Mouse (Mus musculus) erythroid progenitor cell, adult 5-6 weeks (primary cell): ENCODE results near the gene Kmt2c. TPM values are rescaled to one million over a fixed set of nuclear protein-coding genes. Genes with fewer than 3 reads are reported as not detected.
A peak's percentile ranks its signal among the peaks of the same experiment; 100 is the strongest.

Experiments used
- ATAC-seq: replicated peaks from 2 replicates; pipeline ENCODE4 v1.8.0; 2016; ENCODE audit warnings: moderate number of reproducible peaks, mild to moderate bottlenecking, moderate TSS enrichment, inconsistent platforms; ENCODE audit not compliant: poor library complexity, low FRiP score, severe bottlenecking
- total RNA-seq, 2 experiments: library from RNA; stranded (forward) in 1 of 2; stranded (reverse) in 1 of 2; fragments of 150-400 nt in 1 of 2; fragments of 186-747, 209-891 nt in 1 of 2; gene quantifications; 2 replicates each; pipeline versions ENCODE4 v1.2.3 to v1.2.4; 2015 to 2017; ENCODE audit warnings: low replicate concordance in 2 of 2

The Kmt2c gene
- total RNA-seq (2015; ENCODE audit: low replicate concordance) (133 and 153 TPM in 2 replicates), total RNA-seq (2017; ENCODE audit: low replicate concordance) (153 and 179 TPM in 2 replicates)

DNA sequence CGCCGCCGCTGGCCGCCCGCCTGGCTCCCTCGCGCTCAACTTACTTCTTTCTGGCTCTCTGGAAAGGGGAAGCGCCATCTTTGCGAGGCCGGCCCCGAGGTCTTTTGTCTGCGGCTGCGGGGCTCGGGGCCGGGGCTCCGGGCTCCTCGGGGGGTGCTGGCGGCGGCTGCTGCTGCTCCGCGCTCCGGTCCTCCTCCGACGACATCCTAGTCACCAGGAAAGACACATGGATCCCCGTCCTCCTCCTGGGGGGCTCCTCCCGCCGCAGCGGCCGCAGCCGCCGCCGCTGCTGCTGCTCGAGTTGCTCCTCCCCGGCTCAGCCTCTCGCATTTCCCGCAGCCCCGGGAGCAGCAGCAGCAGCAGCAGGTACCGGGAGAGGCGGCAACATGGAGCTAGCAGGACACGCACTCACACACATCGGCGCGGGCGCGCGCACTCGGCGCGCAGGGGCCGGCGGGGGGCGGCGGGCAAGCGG, at the start of gene Kmt2c:
Gene Kmt2c (minus strand): TSS at position 438 of the 475 bp plus-strand sequence.
- 0 out of 2 replicates have a peak, but pooled peaks have one; percentile 27 for ATAC-seq

DNA sequence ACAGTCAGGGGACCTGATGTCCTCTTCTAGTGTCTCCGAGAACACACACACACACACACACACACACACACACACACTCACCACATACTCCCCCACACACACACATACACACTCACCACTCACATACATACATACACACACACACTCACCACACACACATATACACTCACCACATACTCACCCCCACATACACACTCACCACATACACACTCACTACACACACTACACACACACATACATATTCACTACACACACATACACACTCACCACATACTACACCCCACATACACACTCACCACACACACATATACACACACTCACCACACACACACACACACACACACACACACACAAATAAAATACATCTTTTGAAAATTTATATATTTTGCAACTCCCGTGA, 48.3 kb upstream of the Kmt2c start:
- ATAC-seq, result no peak

DNA sequence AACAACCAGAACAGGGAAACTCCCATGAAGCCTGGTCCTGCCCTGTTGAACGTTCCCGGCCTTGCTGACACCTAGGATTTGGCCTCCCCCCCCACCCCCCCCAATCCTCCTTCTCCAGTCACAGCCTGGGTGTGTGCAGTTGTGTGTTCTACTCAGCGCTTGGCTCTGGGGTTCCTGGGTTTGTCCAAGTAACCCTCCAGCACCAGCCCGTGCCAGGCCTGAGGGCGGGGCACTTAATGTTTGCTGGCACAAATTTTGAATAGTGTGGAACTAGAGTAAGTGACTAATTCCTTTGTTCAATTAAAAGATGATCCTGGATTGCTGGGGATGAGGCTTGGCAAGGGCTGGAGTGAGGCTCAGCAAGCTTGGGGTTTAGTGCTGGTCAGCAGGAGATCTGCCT, 46.0 kb upstream of the Kmt2c start:
- ATAC-seq, result no peak

DNA sequence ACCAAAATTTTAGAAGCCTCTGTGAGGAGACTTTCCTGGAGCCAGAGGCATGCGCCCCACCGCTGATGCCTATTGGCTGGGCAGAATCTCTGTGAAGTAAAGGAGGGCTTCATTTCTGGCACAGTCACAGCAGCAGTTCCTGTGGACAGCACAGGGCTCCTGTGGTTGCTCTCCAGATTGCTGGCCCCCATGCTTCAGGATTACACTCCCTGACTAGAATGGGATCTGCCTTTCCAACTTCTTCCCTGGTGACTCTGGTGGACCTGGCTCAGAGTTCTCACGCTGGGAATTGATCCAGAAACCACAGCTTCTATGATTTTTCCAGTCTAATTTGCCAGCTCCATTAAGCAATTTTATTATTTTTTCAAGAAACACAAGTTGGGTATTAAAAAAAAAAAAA, 45.5 kb upstream of the Kmt2c start:
- ATAC-seq, result no peak

DNA sequence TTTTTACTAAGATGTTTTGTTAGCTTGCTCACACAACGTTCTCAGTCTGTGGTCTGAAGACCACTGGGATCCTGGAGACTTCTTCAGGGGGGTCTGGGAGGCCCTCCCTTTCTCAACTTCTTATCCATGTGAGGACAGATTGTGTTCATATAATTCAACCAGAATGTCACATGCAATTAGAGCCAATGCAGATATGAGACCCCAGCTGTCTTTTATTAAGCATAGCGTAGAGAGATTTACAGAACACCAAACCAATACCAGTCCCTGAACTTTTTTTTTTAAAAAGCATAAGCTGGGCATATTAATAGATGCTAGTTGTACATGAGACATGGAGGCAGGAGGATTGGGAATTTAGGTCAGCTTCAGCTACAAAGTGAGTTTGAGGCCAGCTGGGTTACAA, 43.1 kb upstream of the Kmt2c start:
- ATAC-seq, result no peak

DNA sequence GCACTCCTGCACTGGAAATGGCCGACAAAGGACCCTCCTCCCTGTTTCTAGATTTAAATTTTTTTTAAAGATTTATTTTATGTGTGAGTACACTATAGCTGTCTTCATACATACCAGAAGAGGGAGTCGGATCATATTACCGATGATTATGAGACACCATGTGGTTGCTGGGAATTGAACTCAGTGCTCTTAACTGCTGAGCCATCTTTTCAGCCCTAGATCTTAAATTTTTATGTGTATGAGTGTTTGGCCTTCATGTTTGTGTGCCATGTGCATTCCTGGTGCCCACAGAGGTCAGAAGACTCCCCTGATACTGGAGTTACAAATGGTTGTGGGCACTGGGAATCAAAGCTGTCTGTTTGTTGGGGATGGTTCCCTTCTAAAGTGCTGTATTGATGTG, 42.3 kb upstream of the Kmt2c start:
- ATAC-seq, result no peak

DNA sequence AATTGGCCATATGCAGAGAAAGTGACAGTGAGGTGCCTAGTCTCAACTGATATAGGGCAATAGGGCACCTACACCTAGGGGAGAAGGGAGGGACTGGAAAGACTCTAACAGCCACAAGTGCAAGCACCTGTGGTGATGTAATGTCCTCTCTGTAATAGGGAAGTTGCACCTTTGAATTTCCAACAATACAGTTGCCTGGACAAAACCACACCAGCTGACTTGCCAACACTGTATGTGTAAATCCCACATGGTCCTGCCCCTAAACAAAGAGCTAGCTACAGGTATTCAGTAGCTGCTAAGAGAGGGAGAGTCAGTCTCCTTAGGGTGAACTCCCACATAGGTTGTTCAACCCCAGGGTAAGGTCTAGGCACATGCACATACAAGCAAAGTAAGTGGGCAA, 41.8 kb upstream of the Kmt2c start:
- no peak for ATAC-seq

DNA sequence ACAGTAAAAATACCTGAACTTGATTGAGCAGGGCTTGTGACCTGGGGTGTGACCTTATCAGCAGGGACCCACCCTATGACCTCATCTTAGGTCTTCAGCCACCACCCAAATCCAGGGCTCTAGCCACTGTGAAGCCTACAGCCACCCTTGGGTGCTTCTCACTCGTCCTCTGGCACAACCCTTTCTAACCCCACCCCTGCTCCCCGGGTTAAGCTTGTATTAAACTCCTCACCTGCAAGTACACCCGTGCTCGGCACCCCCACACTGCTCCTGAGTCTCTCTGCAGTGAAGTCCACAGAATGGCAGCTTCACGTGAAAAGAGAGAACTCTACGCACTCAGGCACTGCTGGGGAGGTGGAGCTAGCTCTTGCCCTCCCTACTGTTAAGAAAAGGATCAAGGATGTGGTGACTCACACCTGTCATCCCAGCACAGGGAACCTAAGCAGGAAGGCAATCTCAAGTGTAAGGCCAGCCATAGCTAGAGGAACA, 38.4 kb upstream of the Kmt2c start:
- ATAC-seq, result no peak

DNA sequence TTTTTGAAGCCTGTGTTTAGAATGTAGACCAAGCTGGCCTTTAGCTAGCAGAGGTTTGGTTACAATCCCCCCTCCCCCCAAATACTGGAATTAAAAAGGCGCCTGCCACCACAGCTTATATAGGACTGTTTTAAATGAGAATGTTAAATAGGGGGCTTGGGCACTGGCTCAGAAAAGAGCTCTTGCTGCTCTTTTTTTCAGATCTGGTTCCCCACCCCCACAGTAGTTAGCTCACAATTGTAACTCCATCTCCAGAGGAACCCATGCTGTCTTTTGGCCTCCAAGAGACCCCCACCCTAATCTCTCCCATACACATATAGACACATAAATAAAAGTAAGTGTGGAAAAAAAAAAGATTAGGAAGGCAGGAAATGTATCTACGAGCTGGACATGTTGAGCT, 37.9 kb upstream of the Kmt2c start:
- no peak for ATAC-seq

DNA sequence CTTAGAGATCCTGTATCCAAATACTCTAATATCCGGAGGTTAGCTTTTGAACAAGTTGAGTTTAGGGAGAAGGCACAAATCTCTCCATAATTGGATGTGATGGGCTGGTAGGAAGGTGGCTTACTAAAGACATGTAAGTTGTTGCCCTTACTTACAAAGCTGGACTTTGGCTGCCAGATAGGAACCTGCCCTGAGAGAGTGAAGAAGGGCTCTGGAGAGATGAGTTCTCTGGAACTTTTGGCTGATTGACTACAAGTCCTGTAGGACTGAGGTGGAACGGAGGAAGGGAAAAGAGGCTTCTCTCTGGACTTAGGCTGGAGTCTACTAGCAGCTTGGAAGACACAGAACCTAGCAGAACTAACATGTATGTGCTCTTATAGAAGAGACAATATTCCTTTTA, 37.0 kb upstream of the Kmt2c start:
- ATAC-seq, result no peak

DNA sequence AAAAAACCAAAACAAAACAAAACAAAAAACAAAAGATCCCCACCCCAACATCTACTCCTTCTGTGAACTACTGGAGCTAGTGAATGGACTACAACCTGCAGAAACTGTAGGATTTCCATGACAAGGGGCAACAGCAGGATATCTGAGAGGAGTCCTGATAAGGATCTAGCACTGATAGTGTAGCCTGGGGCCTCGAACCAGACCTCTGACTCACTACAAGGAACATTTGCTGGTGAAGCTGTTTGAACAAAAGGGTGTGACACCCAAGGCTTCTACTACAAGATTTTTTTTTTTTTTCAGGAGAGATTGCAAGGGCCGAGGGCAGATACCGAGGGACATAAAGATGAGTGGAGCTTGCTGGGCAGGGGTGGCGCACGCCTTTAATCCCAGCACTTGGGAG, 34.7 kb upstream of the Kmt2c start:
- no peak for ATAC-seq

DNA sequence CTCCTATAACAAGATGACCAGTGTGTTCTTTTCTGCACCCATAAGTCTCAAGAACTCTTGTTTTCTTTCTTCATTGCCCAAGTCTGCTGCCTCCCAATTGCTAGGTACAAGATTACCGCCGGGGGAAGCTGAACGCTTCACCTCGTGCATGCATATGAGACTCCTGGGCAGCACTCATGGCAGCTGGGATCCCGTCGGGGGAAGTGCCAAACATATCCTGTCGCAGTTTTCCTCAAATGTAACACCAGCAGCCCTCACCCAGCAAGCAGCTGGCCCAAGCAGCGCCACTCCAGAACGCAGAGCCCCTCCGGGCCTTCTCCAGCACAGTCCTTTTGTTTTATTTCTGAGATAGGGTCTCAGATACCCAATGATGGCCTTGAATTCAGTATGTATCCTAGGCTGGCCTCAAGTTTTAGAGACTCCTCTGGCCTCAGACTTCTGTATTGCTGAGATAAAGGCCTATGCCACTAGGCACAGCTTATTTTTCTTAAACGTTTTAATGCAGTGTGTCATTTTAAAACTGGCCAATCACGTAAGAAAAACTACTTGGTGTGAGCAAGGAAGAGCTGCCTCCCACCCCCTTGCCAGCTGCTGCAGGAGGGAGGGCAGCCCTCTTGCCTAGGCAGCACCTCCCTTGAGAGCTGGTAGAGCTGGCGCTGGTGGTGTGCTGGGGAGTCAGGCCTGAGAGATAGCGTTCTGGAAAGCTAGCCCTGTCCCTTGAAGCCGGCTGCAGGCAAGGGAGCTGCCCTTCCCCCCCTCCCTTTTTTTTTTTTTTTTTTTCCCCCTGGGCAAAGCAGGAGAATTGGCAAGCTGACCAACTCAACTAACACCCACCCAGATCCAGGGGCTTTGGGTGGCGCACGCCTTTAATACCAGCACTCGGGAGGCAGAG, 33.9 kb upstream of the Kmt2c start:
- ATAC-seq, result no peak

DNA sequence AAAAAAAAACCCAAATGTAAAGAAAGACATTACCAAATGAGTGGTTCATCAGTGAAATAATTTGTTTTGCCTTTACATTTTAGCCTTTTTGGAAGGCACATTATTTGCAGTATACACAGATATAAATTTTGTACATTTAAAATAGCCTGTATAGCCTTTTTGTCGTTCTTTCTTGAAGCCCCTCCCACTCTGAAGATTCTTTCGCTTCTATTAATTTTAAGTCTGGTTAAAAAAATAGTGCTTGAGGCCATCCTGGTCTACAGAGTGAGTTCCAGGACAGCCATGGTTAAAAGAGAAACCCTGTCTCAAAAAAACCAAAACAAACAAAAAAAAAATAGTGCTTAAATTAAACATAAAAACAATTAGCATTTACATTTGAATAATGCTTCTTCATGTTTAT, 32.0 kb upstream of the Kmt2c start:
- ATAC-seq, result no peak

DNA sequence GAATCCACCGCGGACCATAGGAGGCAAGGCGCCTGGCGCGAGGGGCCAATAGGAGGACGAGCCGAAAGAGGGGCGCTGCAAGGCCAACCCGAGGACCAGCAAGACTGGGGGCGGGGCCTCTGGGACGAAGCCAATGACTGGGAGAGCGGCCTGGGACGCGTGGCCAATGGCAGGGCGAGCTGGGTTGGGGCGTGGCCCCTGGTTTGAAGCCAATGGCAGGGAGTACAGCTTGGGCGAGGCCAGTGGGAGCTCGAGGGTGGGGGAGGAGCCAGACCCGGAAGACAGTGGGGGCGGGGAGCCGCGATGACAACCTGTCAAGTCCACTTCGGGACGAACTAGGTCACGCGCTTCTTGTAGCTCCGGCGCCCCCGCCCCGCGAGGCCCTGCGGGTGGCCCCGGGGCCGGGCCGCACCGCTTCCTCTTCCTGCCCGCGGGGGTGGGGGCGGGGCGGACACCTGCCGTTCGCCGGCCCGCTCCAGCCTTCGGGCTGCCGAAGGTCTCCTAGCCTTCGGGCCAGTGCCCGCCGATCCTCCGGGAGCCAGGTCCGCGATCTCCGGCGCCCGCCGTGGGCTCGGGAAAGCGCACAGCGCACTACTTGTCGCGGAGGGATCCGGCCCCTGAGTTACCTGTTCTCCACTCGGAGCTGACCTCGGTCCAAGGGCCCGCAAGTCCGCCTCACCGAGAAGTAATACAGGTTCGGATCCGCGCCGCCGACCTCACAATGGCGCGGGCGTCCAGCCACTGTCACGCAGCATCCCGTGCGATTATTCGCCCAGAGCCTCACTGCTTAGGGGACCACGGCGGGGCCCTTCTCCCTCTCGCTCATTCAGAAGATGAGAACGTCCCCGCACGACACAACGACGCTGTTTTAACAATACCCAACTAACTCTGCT, 31.2 kb upstream of the Kmt2c start:
- ATAC-seq, result peak; percentile 93

DNA sequence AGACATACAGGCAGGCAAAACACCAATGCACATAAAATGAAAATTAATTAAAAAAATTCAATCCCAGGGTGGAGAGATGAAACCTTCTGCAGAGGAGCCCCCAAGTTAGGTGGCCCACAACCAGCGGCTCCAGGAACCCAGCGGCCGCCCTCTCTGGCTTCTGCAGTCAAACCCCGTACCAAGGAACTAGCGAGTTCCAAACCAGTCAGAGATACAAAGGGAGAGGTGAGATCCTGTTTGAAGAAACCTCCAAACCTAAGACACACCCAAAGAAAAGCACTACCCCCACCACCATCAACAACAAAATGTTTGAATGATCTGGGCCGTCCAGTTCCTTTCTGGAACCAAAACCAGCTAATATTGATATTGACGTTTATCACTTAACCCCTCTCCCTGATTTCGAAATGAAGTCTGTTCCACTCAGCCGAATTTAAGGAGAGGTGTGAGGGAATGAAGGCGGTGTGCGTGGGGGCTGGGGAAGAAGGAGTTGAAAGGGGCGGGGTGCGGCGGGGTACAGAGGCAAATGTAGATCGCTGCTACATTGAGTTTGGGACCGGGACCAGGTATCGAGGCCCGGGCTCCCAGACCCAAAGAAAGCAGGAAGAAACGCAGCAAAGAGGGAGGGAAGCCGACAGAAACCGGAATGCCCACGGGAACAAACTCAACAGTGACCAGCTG, 30.4 kb upstream of the Kmt2c start:
- peak; percentile 50 for ATAC-seq

DNA sequence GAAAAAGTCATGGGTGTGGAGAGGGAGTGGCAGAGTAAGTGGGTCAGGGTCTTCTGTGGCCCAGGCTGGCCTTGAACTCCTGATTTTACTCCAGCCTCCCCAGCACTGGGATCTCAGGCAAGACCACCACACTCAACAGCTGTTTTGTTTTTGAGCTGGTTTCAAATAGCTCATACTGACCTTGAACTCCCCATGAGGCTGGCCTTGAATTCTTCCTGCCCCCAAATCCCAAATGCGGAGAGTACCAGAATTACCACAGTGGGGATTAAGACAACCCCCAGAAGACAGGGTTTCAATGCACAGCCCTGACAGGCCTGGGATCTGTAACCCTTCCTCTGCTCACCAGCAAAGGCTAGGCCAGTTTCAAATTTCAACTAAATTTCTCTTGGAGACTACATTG, 29.4 kb upstream of the Kmt2c start:
- ATAC-seq, result no peak

DNA sequence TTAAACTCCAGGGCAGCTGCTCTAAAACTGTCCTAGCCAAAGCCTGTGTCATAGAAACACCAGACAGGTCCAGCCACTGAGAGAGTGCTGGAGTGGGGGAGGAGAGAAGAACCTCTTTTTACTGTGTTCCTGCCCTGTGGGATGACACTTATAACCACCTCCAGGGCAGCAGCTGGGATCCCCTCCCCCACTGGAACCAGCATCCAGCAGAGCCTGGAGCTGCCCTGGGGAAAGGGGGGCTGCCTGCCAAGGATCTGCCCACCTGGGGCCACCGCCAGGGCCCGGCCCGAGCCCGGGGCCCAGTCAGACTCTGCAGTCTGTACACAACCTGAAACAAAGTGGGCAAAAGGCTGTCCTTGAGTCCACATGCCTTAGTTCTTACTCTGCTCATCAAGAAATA, 28.3 kb upstream of the Kmt2c start:
- ATAC-seq, result no peak

DNA sequence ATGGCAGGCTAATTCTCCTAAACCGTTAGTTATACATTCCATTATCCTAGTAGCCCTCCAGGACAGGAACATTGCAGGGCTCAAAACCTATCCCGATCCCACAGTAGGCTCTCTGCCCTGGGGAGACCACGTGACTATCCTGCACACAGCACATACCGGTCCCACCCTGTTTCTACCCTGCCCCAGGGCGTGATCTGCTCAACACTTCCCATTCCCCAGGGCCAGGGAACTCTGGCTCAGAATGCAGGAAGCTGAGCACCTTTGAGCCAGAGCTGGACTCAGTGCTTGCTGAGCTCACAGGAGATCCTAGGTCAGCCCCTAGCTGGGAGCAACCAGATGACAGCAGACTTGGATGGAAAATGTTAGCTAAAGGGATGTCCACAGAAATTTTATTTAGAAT, 27.5 kb upstream of the Kmt2c start:
- no peak for ATAC-seq

DNA sequence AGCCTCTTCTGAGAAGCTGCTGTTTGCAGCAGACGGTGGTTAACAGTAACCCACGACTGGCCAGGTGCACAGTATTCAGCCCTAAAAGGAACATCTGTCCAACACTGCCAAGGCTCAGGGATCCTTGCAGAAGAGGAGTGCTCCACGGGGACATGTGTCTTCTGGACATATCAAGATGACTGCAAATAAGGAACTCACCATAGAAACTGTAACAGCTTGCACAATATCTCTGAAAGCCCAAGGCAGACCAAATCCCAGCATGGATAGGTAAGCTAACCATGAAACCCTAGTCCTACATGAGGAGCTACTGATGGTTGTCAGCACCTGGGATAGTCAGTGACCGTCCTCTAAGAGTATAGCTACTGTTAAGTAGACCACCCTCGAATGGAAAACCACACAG, 22.9 kb upstream of the Kmt2c start:
- ATAC-seq, result no peak

DNA sequence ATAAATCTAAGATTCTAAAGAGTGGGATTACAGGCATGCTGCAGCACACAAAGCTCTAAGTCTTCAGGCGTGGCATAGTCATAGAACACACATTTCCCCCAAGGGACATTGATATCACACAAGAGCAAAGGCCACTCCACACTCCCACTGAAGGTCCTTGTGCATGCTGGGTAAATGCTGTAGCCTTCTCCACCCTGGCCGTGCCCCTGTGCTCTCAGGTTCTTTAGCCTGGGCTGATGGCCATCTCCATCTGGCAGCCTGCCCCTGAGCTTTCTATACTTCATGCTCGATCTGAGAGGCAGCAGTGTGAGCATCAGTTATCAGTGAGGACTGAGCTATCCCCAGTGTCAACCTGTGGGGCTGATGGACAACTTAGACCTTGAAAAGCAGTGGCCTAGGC, 21.2 kb upstream of the Kmt2c start:
- no peak for ATAC-seq
